Mouse (Mus musculus) heart, postnatal 14 days (tissue): Measurements from ENCODE around the gene Tradd. TPM values are rescaled to one million over a fixed set of nuclear protein-coding genes. Genes with fewer than 3 reads are reported as not detected.

Experiments
- DNase-seq, 2 experiments: peaks; one replicate each; pipeline ENCODE4 v3.0.0; 2021 to 2022
- intact Hi-C: fragments of 180-260 bp; cut with DNase I; formaldehyde crosslinking; loops from one replicate; pipeline ENCODE4 v1.15.1; 2025
- total RNA-seq, 2 experiments: library from RNA; stranded (reverse); gene quantifications; 2 replicates each; pipeline ENCODE4 v1.2.3; 2021

Gene Tradd
- total RNA-seq, 2 experiments from 2014 or later, result 6.3 to 7.2 TPM

DNA sequence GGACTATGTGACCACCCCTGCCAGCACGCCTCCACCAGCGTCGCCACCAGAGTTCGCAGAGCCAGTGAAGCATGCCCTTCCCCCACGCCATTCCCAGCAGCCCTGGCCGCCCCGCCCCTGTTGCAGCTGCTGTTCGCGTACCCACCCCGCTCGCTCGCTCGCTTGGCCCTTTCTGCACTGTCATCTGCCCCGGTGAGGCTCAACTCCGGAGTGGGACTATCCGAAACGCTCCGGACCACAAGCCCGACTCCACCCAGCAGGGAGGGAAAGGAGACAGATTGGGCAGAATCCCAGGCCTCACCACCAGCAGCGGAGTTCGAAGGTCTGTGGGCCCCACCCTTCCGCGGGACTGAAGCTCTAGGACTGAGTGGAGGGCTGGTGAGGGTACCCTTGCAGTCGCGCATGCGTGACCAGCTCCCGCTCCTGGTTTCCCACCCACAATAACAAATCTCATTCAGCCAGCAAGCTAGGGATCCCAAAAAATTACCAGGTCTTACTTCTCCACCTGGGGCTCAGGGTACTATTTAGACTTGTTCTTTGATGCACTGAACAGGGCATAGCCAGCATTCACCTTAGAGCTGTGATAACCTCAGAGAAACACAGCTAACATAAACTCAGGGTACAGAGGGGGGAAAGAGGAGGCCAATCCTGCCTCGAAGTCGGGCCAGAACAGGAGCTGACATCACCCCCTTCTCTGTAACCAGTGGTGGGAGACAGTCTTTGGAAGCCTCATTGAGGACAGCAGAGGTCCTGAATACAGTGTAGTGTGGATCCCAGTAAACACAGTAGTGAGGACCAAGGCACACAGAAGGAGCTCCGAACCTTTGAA lies 12.1 kb upstream of the Tradd start:
- peak; percentile 66 to 73 for DNase-seq
- intact Hi-C loops, result no loop called here

DNA sequence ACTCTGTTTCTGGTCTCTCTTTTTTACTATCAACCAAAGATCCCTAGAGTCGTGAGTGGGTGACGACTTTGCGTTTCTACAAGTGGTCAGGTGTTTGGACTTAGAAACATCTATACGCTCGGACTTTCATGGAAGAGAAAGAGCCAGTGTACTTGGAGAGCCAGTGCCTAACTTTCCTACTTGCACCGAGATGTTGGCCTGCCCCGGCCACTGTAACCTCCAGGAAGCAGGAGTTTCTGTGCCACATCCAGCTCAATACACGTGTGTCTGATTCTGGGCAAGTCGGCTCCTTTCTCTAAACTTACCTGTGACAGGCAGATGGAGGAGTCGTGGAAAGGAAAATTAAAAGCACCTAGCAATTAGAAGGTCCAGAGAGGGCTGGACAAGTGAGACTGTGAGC lies 11.4 kb upstream of the Tradd start, which contains the start of gene Nol3:
Gene Nol3 (plus strand): TSS at position 301 of the 400 bp plus-strand sequence.
- intact Hi-C loops, result no loop called here
- DNase-seq, result no peak

DNA sequence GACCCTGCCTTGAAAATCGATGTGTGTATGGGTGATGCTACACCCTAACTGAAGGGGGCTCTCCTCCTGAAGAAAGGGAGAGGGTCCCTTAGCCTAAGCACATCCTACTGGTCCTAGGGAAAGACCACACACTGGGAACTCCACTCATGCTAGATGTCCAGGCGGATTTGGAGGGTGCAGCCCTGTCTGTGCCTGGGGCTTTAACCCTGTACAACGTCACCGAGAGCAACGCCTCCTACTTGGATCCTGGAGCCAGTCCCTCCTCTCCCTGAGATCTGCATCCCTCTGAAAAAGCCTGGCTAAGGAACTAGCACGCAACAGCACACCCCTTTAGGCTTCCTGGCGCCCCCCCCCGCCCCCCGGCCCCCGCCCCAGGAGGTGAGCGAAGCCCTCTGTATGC lies 11.0 kb upstream of the Tradd start:
- intact Hi-C loops, result no loop called here
- DNase-seq, result no peak

DNA sequence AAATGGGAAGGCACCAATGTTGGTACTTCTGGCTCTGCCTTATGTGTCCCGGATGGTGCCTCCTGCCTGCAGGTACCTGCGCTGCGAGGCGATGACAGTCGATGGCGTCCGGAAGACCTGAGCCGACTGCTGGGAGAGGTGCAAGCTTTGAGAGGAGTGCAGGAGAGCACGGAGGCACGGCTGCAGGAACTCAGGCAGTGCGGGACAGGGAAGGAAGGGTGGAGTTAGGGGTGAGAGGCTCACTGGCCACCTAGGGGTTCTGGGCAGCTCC lies 6.4 kb upstream of the Tradd start:
- DNase-seq, result no peak
- intact Hi-C loops, result no loop called here

DNA sequence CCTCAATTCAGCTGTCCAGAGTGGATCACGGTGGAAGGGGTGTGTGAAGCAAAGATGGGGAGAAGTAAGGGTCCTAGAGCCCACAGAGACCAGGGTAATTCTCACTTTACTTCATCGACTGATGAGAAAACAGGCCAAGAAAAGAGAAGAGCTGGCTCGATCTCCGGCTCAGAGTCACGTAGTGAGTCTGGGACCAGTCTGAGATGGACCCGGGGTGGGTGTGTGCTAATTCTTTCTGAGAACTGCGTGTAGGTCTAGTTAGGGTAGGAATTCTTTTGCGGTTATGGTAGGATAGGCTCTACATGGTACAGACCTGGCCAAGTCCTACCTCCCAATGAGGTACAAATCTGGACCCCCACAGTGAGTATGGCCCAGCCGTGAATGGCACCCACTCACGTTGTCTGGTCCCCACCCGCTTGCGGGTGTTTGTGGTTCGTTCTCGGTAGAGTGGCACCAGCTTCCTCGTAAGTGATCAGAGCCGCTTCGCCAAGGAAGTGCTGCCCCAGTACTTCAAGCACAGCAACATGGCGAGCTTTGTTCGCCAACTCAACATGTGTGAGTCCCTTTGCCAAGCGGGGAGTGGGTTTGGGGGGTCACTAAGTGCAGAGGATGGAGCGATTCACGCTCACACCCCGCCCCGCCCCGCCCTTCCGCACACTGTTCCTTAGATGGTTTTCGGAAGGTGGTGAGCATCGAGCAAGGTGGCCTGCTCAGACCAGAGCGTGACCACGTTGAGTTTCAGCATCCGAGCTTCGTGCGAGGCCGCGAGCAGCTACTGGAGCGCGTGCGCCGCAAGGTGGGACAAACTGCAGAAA lies 5.9 kb upstream of the Tradd start:
- no peak for DNase-seq
- intact Hi-C loops, result no loop called here

DNA sequence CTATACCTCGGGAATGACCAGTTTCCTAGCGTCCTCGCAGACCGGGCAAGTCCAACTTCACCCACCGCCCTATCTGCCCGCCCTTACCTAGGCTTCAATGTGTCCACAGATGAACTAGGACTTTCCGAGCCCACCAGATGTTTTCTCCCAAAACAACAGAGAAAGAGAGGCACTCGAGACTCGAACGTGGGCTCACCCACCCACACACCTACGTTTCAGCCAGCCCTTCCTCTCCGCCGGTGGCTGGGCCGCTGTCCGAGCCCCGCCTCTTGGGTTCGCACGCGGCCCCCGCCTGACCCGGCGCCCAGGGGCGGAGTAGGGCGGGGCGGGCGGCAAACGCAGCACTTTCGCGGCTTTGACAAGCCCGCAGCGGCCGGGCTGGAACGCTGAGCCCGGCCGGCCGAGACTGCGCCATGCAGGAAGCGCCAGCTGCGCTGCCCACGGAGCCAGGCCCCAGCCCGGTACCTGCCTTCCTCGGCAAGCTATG lies 5.1 kb upstream of the Tradd start, which contains the start of gene Hsf4:
Gene Hsf4 (plus strand): TSS at position 341 of the 487 bp plus-strand sequence.
- intact Hi-C loops, result no loop called here
- DNase-seq, result peak; percentile 77 to 79

DNA sequence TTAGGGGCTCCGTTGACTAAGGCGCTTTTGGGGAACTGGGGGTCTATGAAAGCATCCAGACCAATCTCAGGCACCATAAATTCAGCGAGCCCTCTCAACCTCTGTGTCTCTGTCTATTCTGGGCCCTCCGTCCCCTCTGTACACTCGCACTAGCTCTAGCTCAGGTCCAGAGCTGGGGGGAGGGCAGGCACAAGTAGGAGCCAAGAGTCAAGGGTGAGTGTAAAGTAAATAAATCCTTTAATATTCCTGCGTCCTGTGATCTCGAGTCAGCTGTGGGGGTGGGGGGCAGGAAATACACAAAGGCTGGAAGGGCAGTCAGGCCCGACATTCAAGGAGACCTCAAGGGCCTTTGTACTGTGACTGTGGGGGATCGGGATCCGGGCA lies 4.7 kb upstream of the Tradd start:
- DNase-seq, result no peak
- intact Hi-C loops, result no loop called here

DNA sequence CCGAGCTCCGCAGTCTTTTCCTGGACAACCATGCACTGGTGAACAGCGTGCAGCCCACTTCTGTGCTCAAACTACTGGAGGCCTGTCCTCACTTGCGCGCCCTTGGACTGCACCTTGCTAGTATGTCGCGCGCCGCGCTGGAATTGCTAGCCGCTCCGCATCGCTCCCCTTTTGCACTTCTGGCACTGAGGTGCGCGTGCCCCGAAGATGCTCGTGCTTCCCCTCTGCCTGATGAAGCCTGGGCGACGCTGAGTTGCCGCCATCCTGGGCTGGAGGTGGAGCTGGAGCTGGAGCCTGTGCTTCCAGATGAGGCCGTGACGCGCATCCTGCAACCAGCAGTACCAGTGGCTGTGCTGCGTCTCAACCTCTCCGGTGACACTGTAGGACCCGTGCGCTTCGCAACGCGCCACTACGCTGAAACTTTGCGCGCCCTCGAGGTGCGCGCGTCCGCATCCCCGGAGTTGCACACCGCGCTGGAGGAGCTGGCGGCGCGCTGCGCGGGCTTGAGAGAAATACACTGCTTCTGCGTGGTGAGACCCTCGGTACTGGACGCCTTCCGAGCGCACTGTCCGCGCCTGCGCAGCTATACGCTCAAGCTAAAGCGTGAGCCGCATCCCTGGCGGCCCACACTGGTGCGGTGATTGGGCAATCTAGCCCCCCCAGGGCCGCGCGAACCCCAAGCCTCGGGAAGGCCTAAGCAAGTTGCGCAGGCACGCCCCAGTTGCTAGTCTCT lies 4.1 kb upstream of the Tradd start:
- intact Hi-C loops, result no loop called here
- DNase-seq, result no peak

DNA sequence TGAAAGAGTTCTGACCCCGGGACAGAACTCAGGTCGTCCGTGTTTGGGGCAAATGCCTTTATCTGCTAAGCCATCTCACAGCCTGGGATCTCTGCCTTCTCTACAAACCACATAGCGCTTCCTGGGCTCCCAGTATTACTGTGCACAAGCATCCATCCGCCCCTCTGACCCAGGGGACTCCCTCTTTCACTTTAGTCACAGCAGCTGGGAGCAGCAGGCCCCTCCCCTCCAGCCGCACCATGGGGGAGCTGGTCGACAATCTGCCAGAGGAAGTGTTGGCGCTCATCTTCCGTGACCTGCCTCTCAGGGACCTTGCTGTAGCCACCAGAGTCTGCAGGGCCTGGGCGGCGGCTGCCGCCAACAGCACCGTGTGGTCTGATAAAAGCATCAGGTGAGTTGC lies 2.4 kb upstream of the Tradd start:
- DNase-seq, result no peak
- intact Hi-C loops, result no loop called here

DNA sequence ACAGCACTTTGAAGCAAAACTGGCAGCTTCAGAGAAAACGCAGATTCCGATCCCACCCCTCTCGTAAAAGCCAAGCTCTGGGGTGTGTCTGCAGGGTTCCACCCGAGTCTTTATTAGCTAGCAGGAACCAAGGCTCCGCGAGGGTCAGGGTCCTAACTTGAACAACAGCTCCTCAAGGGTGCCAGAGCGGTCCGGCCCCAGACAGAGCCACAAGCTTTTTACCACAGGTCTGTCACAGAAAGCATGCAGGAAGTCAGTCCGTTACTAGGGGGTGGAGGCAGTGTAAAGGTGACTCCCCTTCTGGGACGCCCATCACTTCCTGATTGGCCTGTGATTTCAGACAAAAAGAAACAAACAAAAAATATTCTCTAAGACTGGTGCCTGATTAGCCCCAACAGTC lies 719 bp upstream of the Tradd start:
- DNase-seq, result no peak
- intact Hi-C loops, result no loop called here

DNA sequence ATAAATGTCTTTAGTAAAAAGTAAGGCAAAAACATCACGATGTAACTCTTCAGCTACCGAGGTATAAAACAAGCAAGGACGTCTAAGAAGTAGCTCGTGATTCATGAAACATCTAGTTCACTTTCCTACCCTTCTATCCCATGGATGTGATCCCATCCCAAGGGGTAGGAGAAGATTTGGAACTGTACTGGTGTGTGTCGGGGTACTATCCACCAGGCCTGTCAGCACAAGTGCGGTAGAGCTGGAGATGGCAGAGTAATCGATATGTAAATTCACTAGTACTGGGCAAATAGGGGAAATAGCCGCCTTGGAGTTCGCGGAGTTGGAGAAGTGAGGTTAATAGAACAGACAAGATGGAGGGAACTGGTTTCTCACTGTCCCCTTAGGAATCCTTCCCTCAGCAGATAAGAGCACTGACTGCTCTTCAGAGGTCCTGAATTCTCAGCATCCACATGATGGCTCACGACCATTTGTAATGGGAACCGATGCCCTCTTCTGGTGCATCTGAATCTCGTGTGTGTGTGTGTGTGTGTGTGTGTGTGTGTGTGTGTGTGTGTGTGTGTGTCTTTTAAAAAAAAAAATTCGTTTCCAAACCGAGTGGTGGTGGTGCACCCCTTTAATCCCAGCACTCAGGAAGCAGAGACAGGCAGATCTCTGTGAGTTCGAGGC lies 1.0 kb downstream of the Tradd start:
- intact Hi-C loops, result loop anchor here (5.0 kb wide), 1 partner anchor 126 kb away; no protein-coding TSS in a partner anchor
- no peak for DNase-seq

DNA sequence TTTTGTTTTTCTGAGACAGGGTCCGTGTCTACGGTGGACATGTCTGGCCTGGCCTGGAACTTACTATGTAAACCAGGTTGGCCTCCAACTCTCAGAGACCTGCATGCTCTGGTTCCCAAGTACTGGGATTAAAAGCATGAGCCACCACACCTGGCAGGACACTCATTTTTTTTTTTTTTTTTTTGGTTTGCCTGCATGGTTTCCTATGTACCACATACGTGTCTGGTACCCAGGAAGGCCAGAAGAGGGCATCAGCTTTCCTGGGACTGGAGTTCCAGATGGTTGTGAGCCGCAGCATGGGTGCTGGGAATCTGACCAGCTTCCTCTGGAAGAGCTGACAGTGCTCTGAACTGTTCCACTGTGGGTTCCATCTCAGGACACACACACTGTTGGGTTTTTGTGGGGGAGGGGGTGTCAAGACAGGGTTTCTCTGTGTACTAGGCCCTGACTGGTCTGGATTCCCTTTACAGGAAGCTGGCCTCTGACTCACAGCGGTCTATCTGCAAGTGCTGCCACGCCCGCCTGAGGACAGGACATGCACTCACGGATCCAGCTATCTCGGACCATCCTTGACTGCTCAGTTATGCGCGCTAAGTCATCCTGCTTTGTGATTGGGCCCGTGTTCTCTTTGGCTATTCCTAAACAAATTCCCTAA lies 3.0 kb downstream of the Tradd start:
- intact Hi-C loops, result loop anchor here (5.0 kb wide), 1 partner anchor 124 kb away; no protein-coding TSS in a partner anchor
- DNase-seq, result no peak

DNA sequence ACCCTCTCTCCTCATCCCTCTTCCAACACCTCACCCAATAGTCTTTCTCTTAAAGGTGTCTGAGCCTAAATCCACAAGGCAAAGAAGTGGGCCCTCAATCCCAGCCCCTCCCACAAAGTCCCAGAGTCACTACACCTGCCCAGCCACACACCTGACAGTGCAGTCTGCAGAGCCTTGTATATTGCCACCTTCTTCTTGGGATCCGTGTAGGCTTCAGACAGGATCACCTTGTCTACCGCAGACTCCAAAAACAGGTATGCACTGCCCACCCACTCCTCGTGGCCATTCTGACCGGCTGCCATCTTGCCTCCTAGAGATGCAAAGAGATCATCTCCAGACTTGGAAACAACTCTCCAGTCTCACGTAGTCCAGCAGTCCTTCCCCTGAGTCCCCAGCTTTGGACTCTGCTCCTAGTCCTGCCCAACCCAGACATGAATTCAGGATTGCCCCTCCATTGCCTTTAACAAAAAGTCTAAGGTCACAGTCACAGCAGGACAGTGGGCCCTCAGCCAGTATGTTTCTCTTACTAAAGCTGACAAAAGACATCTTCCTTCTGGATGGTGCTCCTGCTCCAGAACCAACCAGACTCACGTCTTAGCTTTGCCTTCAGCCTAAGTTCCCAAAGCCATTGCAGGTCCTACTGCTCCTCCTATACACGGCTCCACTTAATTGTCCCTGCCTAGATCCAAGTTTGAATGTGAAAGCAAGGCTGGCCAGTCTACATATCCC lies 3.9 kb downstream of the Tradd start:
- intact Hi-C loops, result loop anchor here (5.0 kb wide), 1 partner anchor 123 kb away; no protein-coding TSS in a partner anchor
- DNase-seq, result no peak

DNA sequence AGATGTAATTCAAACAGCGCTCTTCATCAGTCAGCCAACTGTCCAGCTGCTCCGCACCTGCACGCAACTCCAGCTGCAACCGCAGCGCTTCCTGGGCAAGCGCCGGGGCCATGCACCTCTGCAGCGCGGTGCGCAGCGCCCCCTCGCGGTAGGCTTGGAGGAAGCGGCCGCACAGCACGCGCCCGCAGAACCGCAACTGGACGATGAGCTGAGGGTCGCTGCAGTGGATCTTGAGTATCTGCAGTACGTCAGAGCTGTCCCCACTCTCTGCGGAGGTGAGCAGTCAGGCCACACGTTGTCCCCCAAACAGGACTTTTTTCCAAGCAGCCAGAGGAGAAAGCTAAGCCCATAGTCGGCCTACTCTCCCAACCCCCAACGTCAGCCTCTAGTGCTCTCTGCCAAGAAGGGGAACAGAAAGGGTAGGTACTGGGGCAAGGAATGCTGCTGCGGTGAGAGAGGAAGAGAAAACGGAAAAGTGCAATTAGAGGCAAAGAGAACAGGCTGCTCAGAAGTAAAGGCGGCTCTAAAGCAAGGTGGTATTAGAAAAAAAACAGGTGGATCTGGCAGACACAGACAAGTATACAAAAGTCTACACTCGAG lies 4.6 kb downstream of the Tradd start:
- intact Hi-C loops, result loop anchor here (5.0 kb wide), 1 partner anchor 123 kb away; no protein-coding TSS in a partner anchor
- peak; percentile 85 to 90 for DNase-seq

DNA sequence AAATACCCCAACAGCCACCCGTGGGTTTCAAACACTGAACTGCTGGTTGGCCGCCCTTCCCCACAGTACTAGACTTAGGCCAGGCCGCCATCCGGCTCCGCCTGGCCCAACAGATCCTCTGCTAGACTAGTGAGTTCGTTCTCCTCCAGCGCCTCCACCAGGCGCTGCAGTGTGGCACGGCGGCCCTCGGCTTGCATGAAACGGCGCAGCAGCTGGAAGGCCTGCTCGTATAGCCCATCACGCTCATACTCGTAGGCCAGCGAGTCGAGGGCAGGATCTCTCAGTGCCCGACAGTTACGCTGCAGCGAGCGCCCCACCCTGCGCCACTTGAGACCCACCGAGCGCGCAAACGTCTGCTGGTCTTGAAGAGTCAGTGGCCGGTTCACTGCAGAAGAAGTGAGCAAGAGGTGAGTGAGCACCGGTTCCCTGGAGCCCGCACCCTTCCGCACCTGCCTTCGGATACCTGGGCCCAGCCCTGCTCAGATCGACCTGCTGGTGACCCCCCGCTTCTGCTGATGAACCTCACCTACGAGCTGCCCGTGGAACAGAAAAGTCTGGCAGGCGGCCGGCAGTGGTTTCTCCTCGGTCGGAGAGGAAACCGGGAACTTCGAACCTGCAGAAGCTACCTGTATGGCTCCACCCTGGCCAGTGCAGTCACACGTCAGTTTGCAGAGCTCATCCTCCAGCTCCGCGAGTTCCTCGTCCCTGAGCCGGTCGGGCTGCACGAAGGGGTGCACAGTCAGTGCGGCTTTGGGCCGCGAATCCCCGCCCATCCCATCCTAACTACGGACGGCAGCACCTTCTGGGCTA lies 5.3 kb downstream of the Tradd start:
- DNase-seq, result no peak
- intact Hi-C loops, result no loop called here

DNA sequence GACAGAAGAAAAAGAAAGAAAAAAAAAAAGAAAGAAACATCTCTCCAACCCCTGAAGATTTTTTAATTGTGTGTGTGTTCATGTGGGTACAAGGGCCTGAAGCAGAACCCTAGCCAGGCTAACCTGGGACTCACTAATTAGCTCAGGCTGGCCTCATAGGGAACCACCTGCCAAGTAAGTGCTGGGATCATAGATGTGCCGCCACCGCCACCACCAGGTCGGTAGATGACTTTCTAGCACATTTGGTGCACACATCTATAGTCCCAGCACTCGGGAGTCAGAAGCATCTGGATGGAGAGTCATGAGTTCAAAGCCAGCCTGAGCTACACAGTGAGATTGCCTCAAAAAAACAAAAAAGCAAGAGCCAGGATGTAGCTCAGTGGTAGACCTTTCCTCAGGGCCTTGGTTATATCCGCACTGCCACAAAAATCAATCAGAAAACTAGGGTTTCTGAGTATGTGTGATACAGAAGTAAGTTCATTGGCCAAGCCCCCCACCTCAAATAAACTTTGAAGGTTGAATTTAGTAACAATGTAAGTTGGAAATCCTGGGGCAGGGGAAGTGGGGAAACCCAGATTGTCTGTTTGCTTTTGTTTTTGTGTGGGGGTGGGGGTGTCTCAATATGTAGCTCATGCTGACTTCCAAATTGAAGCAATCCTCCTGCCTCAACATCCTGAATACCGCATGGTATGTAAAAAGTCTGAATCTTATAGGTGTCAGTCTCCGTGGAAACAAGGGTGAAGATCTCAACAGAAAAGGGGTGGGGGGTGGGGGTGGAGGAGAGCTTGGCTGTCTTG lies 6.9 kb downstream of the Tradd start:
- intact Hi-C loops, result no loop called here
- no peak for DNase-seq

DNA sequence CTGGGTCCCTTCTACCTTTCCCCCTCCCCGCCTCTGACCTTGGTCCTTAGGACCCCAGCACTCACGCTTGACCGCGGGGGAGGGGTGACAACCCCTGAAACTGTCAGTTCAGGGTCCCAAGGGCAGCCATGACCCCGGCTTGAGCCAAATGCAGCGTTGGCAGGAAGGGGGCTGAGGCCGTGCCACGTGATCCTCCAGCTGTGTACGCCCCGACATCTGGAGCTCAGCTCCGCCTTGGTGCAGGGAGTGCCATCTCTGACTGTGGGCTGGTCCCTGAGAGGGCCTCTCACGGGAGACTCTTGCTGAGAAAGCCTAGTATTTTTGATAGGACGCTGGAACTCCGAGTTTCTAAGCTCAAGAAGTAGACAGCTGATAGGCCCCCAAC lies 9.5 kb downstream of the Tradd start, which contains the start of gene B3gnt9:
Gene B3gnt9 (minus strand): TSS at position 188 of the 385 bp plus-strand sequence.
- intact Hi-C loops, result loop anchor here (5.0 kb wide), 1 partner anchor 32 kb away; the partner anchor contains the start of gene 4931428F04Rik
- DNase-seq, result peak; percentile 74 to 83
